Mouse (Mus musculus) midbrain, embryonic 10.5 days (tissue): ENCODE measurements around the gene Cybrd1. TPM values are rescaled to one million over a fixed set of nuclear protein-coding genes. Genes with fewer than 3 reads are reported as not detected.

ENCODE experiments used
- DNase-seq: peaks from one replicate; pipeline ENCODE4 v3.0.0-alpha.2; 2017; ENCODE audit warnings: low spot score
- H3K27ac ChIP-seq: fragments of 300-500 bp; sonication (generic); replicated peaks from 2 replicates; pipeline ENCODE4 v1.5.1; 2016; ENCODE audit warnings: mild to moderate bottlenecking
- H3K27me3 ChIP-seq: fragments of 300-500 bp; sonication (generic); 2 replicates; pipeline ENCODE4 v1.6.1; 2016; ENCODE audit warnings: low read depth, mild to moderate bottlenecking; ENCODE audit not compliant: poor library complexity, severe bottlenecking
- H3K36me3 ChIP-seq: fragments of 300-500 bp; sonication (generic); 2 replicates; pipeline ENCODE4 v1.6.1; 2016; ENCODE audit warnings: mild to moderate bottlenecking, moderate library complexity
- H3K4me1 ChIP-seq: fragments of 300-500 bp; sonication (generic); 2 replicates; pipeline ENCODE4 v1.6.1; 2016
- H3K4me3 ChIP-seq: fragments of 300-500 bp; sonication (generic); 2 replicates; pipeline ENCODE4 v1.5.1; 2016; ENCODE audit warnings: mild to moderate bottlenecking, moderate library complexity
- H3K9me3 ChIP-seq: fragments of 300-500 bp; sonication (generic); replicated peaks from 2 replicates; pipeline ENCODE4 v1.6.1; 2016; ENCODE audit warnings: mild to moderate bottlenecking
- WGBS: fragments of 180-500 bp; shearing (Covaris S2); methylation state at CpG from one replicate; pipeline ENCODE4 v1.1.7; 2016; 5-methylcytosine and 5-hydroxymethylcytosine counted together
- polyA plus RNA-seq: library from polyadenylated mRNA; unstranded; fragments of >200 nt; fragmentation: Nextera tagmentation; extraction: Ambion mirVana; gene quantifications from 2 replicates; pipeline ENCODE4 v1.2.1, GENCODE M21; 2016

Gene Cybrd1
- polyA plus RNA-seq, 1 experiment from 2014 or later = 0.23 TPM

DNA sequence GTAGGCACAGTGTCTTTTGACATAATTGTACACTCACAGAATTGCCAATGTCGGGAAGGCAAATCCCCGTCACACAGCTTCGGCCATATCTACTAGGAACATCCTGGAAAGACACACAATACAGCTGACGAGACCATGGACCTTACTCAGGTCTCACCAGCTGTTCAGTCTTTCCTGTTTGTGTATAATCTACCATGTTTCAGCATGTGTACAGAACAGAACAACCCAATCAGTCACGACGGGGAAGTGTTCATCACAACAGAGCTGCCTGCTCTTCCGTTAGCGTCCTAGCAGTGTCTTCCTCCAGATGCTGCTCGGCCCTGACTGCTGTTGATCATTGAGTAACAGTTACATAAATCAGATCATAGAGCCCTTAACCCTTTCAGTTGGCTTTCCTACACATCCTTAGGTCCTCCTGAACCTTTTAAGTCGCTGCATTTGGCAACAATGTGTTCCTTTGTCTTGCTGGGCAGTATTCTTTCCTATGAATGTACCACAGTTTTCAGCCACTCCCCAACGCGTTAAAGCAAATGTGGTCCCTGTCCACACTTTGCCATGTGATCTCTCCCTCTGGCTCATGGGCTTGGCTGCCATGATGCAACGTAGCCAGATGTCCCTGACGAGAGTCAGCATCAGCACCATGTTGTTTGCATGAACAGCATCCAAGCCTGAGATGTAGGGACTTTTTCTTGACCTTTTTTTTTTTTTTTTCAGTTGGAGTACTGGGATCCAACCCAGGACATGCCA, 12.1 kb upstream of the Cybrd1 start:
- DNase-seq = no peak
- H3K4me1 ChIP-seq = peaks cover 5% of the 10 kb centered on the region; the same call in 1 of the 2 replicates
- H3K27me3 ChIP-seq = no peaks in the 10 kb centered on the region
- H3K4me3 ChIP-seq = no peak overlapping the region
- peaks cover 6% of the 10 kb centered on the region for H3K36me3 ChIP-seq
- H3K27ac ChIP-seq = no peak overlapping the region
- no peaks in the 10 kb centered on the region for H3K9me3 ChIP-seq
- WGBS = 88% methylated on average over 14 of the region's 14 CpGs

- DNase-seq = no peak
- 84% methylated on average over 2 of the region's 2 CpGs for WGBS
Observed at GRCm38 (mm10) chr2:71107225-71107624, 10.5 kb upstream of the Cybrd1 start.

GRCm38 (mm10) chr2:71108541-71108940, 9.2 kb upstream of the Cybrd1 start:
- H3K9me3 ChIP-seq = no peaks in the 10 kb centered on the region
- no peaks in the 10 kb centered on the region for H3K36me3 ChIP-seq
- H3K4me3 ChIP-seq = no peak overlapping the region
- H3K27me3 ChIP-seq = no peaks in the 10 kb centered on the region
- no peak for DNase-seq
- WGBS = 80% methylated on average over 3 of the region's 3 CpGs
- no peak overlapping the region for H3K27ac ChIP-seq
- H3K4me1 ChIP-seq = peaks cover 5% of the 10 kb centered on the region; the same call in 1 of the 2 replicates

More at GRCm38 (mm10) chr2:71107225-71107624, 10.5 kb upstream of the Cybrd1 start:
- H3K4me1 ChIP-seq = peaks cover 5% of the 10 kb centered on the region; the same call in 1 of the 2 replicates
- no peaks in the 10 kb centered on the region for H3K27me3 ChIP-seq
- H3K4me3 ChIP-seq = no peak overlapping the region
- H3K9me3 ChIP-seq = no peaks in the 10 kb centered on the region
- H3K36me3 ChIP-seq = no peaks in the 10 kb centered on the region
- no peak overlapping the region for H3K27ac ChIP-seq

DNA sequence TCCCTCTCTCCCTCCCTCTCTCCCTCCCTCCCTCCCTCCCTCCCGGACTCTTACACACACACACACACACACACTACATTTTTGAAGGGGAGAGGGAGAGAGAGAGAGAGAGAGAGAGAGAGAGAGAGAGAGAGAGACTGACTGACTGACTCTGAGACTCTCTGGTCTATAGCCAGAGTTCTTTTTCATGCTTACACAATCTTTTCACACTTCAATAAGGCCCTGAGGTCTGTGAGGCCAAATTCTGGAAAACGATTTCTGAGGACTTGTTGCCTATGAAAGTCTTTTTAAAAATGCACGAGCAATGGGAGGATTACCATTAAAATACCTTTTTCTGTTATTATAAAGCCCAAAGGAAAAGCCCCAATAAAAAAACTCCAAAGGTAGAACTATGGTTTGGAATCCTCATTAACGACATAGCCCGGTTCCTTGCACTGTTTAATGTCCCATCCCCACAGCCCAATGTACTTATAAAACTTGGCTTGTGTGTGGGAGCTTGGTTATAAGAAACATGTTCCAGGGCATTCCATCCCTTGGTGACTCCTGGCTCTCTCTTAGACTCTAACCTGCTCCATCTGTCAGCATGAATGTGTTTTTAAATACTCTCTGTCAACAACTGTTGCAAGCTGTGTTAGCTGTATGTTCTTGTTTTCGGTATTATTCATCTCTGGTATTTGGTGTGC, 4.1 kb upstream of the Cybrd1 start:
- Histone ChIP-seq H3K9me3 (no peaks in the 10 kb centered on the region), H3K4me1 (peaks cover 13% of the 10 kb centered on the region), H3K27ac (no peak overlapping the region), H3K27me3 (peaks cover 21% of the 10 kb centered on the region), H3K36me3 (no peaks in the 10 kb centered on the region), H3K4me3 (no peak overlapping the region)
- WGBS = 86% methylated on average over 5 of the region's 6 CpGs
- DNase-seq = no peak

- no peak for DNase-seq
- no peak overlapping the region for H3K4me3 ChIP-seq
- H3K36me3 ChIP-seq = no peaks in the 10 kb centered on the region
- WGBS = 92% methylated on average over 4 of the region's 4 CpGs
- peaks cover 39% of the 10 kb centered on the region for H3K27me3 ChIP-seq
- peaks cover 20% of the 10 kb centered on the region for H3K4me1 ChIP-seq
- H3K9me3 ChIP-seq = no peaks in the 10 kb centered on the region
- H3K27ac ChIP-seq = no peak overlapping the region
Observed at GRCm38 (mm10) chr2:71116151-71116550, 1.6 kb upstream of the Cybrd1 start.

GRCm38 (mm10) chr2:71120844-71121243, 3.1 kb downstream of the Cybrd1 start:
- H3K9me3 ChIP-seq = no peaks in the 10 kb centered on the region
- H3K27me3 ChIP-seq = peaks cover 39% of the 10 kb centered on the region
- peaks cover 35% of the 10 kb centered on the region for H3K4me1 ChIP-seq
- H3K36me3 ChIP-seq = no peaks in the 10 kb centered on the region
- no peak for DNase-seq
- no peak overlapping the region for H3K27ac ChIP-seq
- WGBS = 86% methylated on average over 10 of the region's 10 CpGs
- H3K4me3 ChIP-seq = no peak overlapping the region

- H3K9me3 ChIP-seq = no peaks in the 10 kb centered on the region
- H3K27me3 ChIP-seq = peaks cover 39% of the 10 kb centered on the region
- no peaks in the 10 kb centered on the region for H3K36me3 ChIP-seq
- H3K4me1 ChIP-seq = peaks cover 35% of the 10 kb centered on the region
- no peak for DNase-seq
- no peak overlapping the region for H3K4me3 ChIP-seq
- WGBS = 30% methylated on average over 5 of the region's 5 CpGs
- H3K27ac ChIP-seq = no peak overlapping the region
Observed at GRCm38 (mm10) chr2:71121406-71121805, 3.7 kb downstream of the Cybrd1 start.

- H3K4me1 ChIP-seq = peaks cover 34% of the 10 kb centered on the region
- H3K36me3 ChIP-seq = no peaks in the 10 kb centered on the region
- no peaks in the 10 kb centered on the region for H3K9me3 ChIP-seq
- no peak for DNase-seq
- WGBS = 89% methylated on average over 13 of the region's 13 CpGs
- no peak overlapping the region for H3K4me3 ChIP-seq
- no peak overlapping the region for H3K27ac ChIP-seq
- peaks cover 30% of the 10 kb centered on the region for H3K27me3 ChIP-seq
Observed at GRCm38 (mm10) chr2:71122268-71123029, 4.7 kb downstream of the Cybrd1 start.

DNA sequence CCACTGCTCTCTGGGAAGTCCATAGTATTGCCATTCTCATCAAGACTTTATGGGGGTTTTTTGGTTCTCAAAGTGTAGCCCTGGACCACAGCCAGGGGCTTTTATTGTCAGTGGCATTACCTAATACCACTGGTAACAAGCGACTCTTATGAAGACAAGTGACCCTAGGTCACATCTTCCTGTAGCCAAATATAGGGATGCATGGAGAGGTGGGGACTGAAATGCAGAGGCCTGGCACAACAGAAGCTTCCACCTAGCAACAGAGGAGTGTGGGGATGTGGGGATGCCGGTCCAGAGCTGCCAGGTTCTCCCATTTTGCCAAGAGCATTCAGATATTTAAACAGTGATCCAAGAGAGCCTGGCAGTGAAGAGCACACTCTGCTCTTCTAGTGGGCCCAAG, 5.9 kb downstream of the Cybrd1 start:
- WGBS = 82% methylated on average over 2 of the region's 2 CpGs
- no peaks in the 10 kb centered on the region for H3K9me3 ChIP-seq
- peaks cover 23% of the 10 kb centered on the region for H3K4me1 ChIP-seq
- DNase-seq = no peak
- no peak overlapping the region for H3K27ac ChIP-seq
- H3K36me3 ChIP-seq = no peaks in the 10 kb centered on the region
- H3K27me3 ChIP-seq = peaks cover 19% of the 10 kb centered on the region
- H3K4me3 ChIP-seq = no peak overlapping the region

DNA sequence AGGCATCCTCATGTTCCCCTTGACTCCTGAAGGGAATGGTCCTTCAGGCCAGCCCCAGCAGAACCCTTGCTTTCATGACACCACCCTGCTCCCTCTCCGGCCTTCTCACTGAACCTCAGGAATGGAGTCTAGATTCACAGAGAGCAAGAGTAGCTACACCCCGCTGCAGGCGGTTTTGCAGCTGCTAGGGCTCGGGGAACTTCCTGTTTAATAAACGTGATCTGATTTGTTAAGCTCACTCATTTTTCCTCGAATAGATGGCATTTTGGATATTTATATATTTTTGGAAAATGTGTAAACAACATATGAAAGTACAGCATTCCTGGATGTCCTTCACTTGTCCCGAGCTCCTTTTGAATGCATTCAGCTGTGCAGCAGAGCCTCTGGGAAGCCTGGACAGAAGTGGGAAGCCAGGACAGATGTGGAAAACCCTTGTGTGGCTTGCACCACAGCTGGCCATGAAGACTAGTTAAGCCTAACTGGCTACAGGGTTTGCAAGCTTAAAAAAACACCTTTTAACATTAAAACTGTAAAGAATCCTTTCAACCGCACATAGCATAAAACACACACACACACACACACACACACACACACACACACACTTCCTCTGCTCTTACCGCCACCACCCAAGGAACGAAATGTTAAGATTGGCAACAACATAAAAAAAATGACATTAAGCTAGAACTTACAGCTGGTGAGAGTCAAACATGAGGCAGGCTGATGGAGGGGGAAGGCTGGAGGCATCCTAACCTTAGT, 10.2 kb downstream of the Cybrd1 start:
- H3K27ac ChIP-seq = no peak overlapping the region
- no peaks in the 10 kb centered on the region for H3K27me3 ChIP-seq
- no peaks in the 10 kb centered on the region for H3K4me1 ChIP-seq
- 89% methylated on average over 10 of the region's 10 CpGs for WGBS
- H3K36me3 ChIP-seq = no peaks in the 10 kb centered on the region
- DNase-seq = no peak
- no peaks in the 10 kb centered on the region for H3K9me3 ChIP-seq
- H3K4me3 ChIP-seq = no peak overlapping the region

DNA sequence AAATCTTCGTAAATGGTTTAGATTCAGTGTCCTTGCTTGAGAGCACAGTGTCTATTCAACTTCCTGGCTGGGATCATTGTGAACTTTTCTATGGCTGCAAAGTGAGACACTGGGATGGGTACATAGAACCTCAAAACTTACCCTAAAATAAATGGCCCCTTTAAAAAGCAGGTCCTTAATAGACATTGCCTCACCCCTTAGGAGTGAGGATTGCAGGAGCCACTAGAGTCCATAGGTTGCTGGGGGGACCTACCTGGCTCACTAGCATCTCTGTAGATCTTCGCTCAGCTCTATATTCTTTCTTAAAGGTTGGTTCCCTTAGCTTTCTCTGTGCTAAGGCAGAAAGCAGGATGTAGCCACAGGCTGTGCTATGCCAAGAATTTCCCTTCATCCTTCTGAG, 12.6 kb downstream of the Cybrd1 start:
- Histone ChIP-seq H3K4me3 (no peak overlapping the region), H3K27me3 (no peaks in the 10 kb centered on the region), H3K9me3 (no peaks in the 10 kb centered on the region), H3K27ac (no peak overlapping the region), H3K4me1 (no peaks in the 10 kb centered on the region), H3K36me3 (no peaks in the 10 kb centered on the region)
- 95% methylated on average over 2 of the region's 2 CpGs for WGBS
- DNase-seq = no peak

GRCm38 (mm10) chr2:71131866-71132496, 14.3 kb downstream of the Cybrd1 start:
- no peak overlapping the region for H3K27ac ChIP-seq
- no peaks in the 10 kb centered on the region for H3K36me3 ChIP-seq
- no peak overlapping the region for H3K4me3 ChIP-seq
- DNase-seq = no peak
- H3K27me3 ChIP-seq = no peaks in the 10 kb centered on the region
- 0 out of 2 replicates have a peak, but pooled peaks cover under 1% of the 10 kb centered on the region for H3K9me3 ChIP-seq
- 85% methylated on average over 3 of the region's 3 CpGs for WGBS
- H3K4me1 ChIP-seq = no peaks in the 10 kb centered on the region
